Mouse (Mus musculus) heart, adult 2 months (tissue): ENCODE measurements around the gene Xpo4. TPM values are rescaled to one million over a fixed set of nuclear protein-coding genes. Genes with fewer than 3 reads are reported as not detected.
"Not testable (repeated sequence)": the region's sequence is repeated elsewhere in the genome, so short reads cannot be mapped to it uniquely, and the experiment has no call there.

Experiments
- DNase-seq, 2 experiments: peaks; one replicate each; pipeline ENCODE4 v3.0.0; 2021
- H3K27ac ChIP-seq: fragments of 200-600 bp; 2 replicates; pipeline ENCODE4 v1.8.1; 2022
- H3K27me3 ChIP-seq: fragments of 200-500 bp; 2 replicates; pipeline ENCODE4 v1.6.1; 2012; ENCODE audit warnings: mild to moderate bottlenecking, low read length, inconsistent platforms, mixed read lengths; ENCODE audit not compliant: control insufficient read depth, insufficient read depth
- H3K36me3 ChIP-seq: fragments of 200-500 bp; 2 replicates; pipeline ENCODE4 v1.6.1; 2012; ENCODE audit warnings: low read length, inconsistent platforms; ENCODE audit not compliant: control insufficient read depth, insufficient read depth
- H3K4me1 ChIP-seq: fragments of 200-500 bp; 2 replicates; pipeline ENCODE4 v1.6.1; 2011; ENCODE audit warnings: low read length; ENCODE audit not compliant: control insufficient read depth, insufficient read depth
- H3K4me3 ChIP-seq: fragments of 200-600 bp; 2 replicates; pipeline ENCODE4 v1.8.1; 2022
- H3K79me2 ChIP-seq: fragments of 200-500 bp; replicated peaks from 2 replicates; pipeline ENCODE4 v1.6.1; 2012; ENCODE audit warnings: mild to moderate bottlenecking, inconsistent platforms, low read length, moderate library complexity, mixed read lengths; ENCODE audit not compliant: control insufficient read depth, insufficient read depth
- H3K9ac ChIP-seq: fragments of 200-500 bp; 2 replicates; pipeline ENCODE4 v1.6.1; 2012; ENCODE audit warnings: low read depth, mild to moderate bottlenecking, control low read depth, inconsistent platforms, low read length, mixed read lengths
- CTCF ChIP-seq: fragments of 200-600 bp; IDR thresholded peaks from 2 replicates; pipeline ENCODE4 v1.8.1; 2022; ENCODE audit warnings: antibody characterized with exemption, mild to moderate bottlenecking, moderate library complexity
- EP300 ChIP-seq: fragments of 200-500 bp; IDR thresholded peaks from 2 replicates; pipeline ENCODE4 v1.6.1; 2011; ENCODE audit warnings: low read depth, low read length, control low read depth; ENCODE audit not compliant: insufficient read depth
- POLR2A ChIP-seq: fragments of 200-500 bp; IDR thresholded peaks from 2 replicates; pipeline ENCODE4 v1.6.1; 2011; ENCODE audit warnings: mild to moderate bottlenecking, low read depth, low read length, control low read depth; ENCODE audit not compliant: insufficient read depth
- WGBS: fragments of 180-500 bp; shearing (Covaris S2); methylation state at CpG from one replicate; pipeline ENCODE4 v1.1.7; 2018; 5-methylcytosine and 5-hydroxymethylcytosine counted together
- intact Hi-C: fragments of 180-260 bp; cut with DNase I; formaldehyde crosslinking; loops from one replicate; pipeline ENCODE4 v1.15.1; 2025
- polyA plus RNA-seq: library from polyadenylated mRNA; depleted of rRNA; stranded (reverse); fragments of >200 nt; gene quantifications from 2 replicates; pipeline ENCODE4 v1.2.3, GENCODE M21; 2012
- total RNA-seq, 2 experiments: library from RNA; stranded (reverse); gene quantifications; 2 replicates each; pipeline ENCODE4 v1.2.3; 2021

Xpo4 gene
- total and polyA plus RNA-seq, 3 experiments = 2.8 to 12.7 (median 10.9) TPM

DNA sequence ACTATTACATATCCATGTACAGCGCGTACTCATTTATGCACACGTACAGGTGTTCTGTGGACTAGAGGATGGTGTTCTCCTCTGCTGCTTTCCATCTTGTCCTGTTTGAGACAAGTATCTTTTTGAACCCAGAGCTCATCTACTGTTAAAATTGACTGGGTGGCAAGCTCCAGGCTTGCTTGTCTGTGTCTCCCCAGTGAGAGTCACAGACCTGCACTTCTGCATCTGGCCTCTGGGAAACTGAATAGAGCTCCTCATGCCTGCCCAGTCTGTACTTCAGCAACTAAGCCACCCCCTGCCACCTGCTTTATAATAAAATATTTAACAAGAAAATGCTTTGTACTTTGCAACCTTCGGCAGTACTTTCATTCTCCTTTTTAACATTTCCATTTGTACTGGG lies 6.9 kb downstream of the Xpo4 start:
- Histone ChIP-seq H3K9ac (no peak overlapping the region), H3K4me3 (no peak overlapping the region), H3K27ac (no peak overlapping the region), H3K36me3 (no peaks in the 10 kb centered on the region), H3K4me1 (no peaks in the 10 kb centered on the region), H3K79me2 (peaks cover 5% of the 10 kb centered on the region), H3K27me3 (no peaks in the 10 kb centered on the region)
- intact Hi-C loops = no loop called here
- TF ChIP-seq EP300 (no peak), POLR2A (no peak), CTCF (peak; percentile 39)
- WGBS = 94% methylated on average over 4 of the region's 4 CpGs
- DNase-seq = no peak

- Histone ChIP-seq H3K4me3 (no peak overlapping the region), H3K79me2 (peaks cover 5% of the 10 kb centered on the region), H3K27me3 (no peaks in the 10 kb centered on the region), H3K9ac (no peak overlapping the region), H3K36me3 (no peaks in the 10 kb centered on the region), H3K27ac (no peak overlapping the region), H3K4me1 (peaks cover 2% of the 10 kb centered on the region)
- DNase-seq = no peak
- intact Hi-C loops = no loop called here
- no peak for TF ChIP-seq CTCF
- no peak for TF ChIP-seq EP300
- TF ChIP-seq POLR2A = no peak
- 97% methylated on average over 2 of the region's 2 CpGs for WGBS
These were observed 7.7 kb downstream of the Xpo4 start for GRCm38 (mm10) chr14:57657500-57657899.

GRCm38 (mm10) chr14:57656519-57656918 lies 8.7 kb downstream of the Xpo4 start:
- H3K9ac ChIP-seq, H3K4me3 ChIP-seq, H3K4me1 ChIP-seq, H3K27me3 ChIP-seq, H3K79me2 ChIP-seq, H3K27ac ChIP-seq, H3K36me3 ChIP-seq, intact Hi-C loops, DNase-seq: not testable (repeated sequence)
- WGBS = 91% methylated on average over 3 of the region's 3 CpGs

DNA sequence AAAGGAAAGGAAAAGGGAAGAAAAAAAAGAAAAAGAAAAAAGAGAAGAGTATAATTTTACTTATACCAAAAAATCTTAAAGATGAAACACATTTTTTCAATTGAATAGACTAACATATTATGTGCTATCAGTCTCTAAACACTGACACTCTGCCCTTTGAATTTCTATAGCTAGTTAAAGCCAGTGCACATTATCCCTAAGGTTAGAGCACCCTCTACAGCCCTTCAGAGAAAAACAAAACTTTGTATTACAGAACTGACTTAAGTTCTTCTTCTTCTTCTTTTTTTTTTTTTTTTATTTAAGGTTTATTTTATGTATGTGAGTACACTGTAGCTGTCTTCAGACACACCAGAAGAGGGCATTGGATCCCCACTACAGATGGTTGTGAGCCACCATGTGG lies 15.7 kb downstream of the Xpo4 start:
- H3K36me3 ChIP-seq = no peaks in the 10 kb centered on the region

DNA sequence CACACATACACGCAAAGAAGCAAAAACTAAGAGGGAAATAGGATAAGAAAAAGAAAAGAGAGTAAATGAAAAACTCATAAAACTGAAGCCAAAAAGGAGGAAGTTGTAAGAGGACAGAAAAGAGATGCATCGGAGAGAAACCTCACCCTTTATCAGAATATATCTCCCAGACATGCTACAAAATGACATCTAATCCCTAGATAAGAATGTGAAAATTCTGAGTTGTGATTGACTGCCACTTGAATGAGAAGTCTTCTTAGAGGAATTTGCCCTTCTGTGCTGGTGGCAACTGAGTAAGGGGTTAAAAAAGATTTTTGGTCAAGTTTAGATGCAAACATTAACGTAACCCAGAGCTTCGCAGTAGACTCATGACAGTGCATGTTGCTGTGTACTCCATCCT lies 19.1 kb downstream of the Xpo4 start:
- Histone ChIP-seq H3K36me3 (no peaks in the 10 kb centered on the region; the same call in 1 of the 2 replicates), H3K4me3 (no peak overlapping the region), H3K79me2 (no peaks in the 10 kb centered on the region; the same call in 1 of the 2 replicates), H3K4me1 (no peaks in the 10 kb centered on the region), H3K27ac (no peak overlapping the region), H3K9ac (no peak overlapping the region), H3K27me3 (no peaks in the 10 kb centered on the region)
- intact Hi-C loops = loop anchor here (5.0 to 10.0 kb wide), 2 partner anchors 274 to 551 kb away; no protein-coding TSS in a partner anchor
- DNase-seq = no peak
- TF ChIP-seq EP300 (no peak), POLR2A (no peak), CTCF (no peak)
- 82% methylated on average over 4 of the region's 4 CpGs for WGBS

More for the DNA sequence above, 15.7 kb downstream of the Xpo4 start:
- H3K79me2 ChIP-seq = no peaks in the 10 kb centered on the region; the same call in 1 of the 2 replicates
- no peaks in the 10 kb centered on the region for H3K27me3 ChIP-seq
- TF ChIP-seq CTCF (peak; percentile 63), EP300 (no peak), POLR2A (no peak)
- intact Hi-C loops = loop anchor here (5.0 to 10.0 kb wide), 2 partner anchors 277 to 555 kb away; no protein-coding TSS in a partner anchor
- no peak for DNase-seq
- peaks cover 2% of the 10 kb centered on the region for H3K4me1 ChIP-seq
- H3K9ac ChIP-seq = no peak overlapping the region
- no peak overlapping the region for H3K27ac ChIP-seq
- H3K4me3 ChIP-seq = no peak overlapping the region

DNA sequence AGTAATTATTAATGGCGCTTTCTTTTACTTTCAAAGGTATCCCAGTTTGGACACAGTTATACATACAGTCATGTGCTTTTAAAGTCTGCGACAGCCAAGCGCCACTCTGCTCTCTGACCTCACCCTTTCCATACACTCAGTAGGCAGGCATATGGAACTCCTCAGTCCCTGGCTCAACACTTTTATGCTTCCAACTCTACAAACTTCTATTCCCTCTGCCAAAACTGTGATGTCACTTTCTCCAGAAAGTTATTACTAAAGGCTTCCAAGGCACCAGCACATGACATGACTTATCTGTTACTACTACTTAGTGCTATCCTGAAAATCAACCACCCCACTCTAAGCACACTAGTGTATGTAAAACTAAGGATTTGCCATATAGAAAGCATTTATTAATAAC lies 26.1 kb downstream of the Xpo4 start:
- H3K36me3 ChIP-seq = no peaks in the 10 kb centered on the region; the same call in 1 of the 2 replicates
- 76% methylated on average over 3 of the region's 3 CpGs for WGBS
- no peaks in the 10 kb centered on the region for H3K27me3 ChIP-seq
- H3K79me2 ChIP-seq = no peaks in the 10 kb centered on the region
- DNase-seq = no peak
- intact Hi-C loops = no loop called here
- no peak overlapping the region for H3K4me3 ChIP-seq
- no peak overlapping the region for H3K27ac ChIP-seq
- H3K9ac ChIP-seq = no peak overlapping the region
- TF ChIP-seq CTCF (no peak), EP300 (no peak), POLR2A (no peak)
- H3K4me1 ChIP-seq = no peaks in the 10 kb centered on the region; the same call in none of the 2 replicates
